Mouse (Mus musculus): ENCODE measurements at regions not wholly inside any gene's neighbourhood (a gene's known extent, or its start where the extent isn't known, plus 50 kb on each side); places are given as distances from the start of the nearest gene placed in this dataset.
A peak's percentile ranks its signal among the peaks of the same experiment; 100 is the strongest.

DNA sequence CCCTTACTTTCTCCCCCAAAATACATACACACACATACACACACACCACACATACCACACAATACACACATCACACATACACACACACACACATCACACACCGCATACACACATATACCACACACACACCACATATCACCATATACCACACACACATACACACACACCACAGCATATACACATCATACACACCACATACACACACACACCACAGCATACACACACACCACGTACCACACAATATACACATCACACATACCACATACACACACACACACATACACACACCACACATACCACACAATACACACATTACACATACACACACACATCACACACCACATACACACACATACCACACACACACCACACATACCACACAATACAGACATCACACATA, 362.5 kb upstream of the Ubash3b start:
- H3K4me3 ChIP-seq = no peak overlapping the region
- intact Hi-C loops (cut with DNase I) = no loop called here
- no peak overlapping the region for H3K27ac ChIP-seq
- TF ChIP-seq CTCF (IDR thresholded peaks at IDR 0.05) = no peak
- no peak for DNase-seq (ENCODE audit: extremely low spot score in 1 of 2, low spot score in 2 of 2)

- Histone ChIP-seq H3K4me3 (no peak overlapping the region), H3K27ac (no peak overlapping the region)
- TF ChIP-seq CTCF (IDR thresholded peaks at IDR 0.05) = no peak
- intact Hi-C loops (cut with DNase I) = no loop called here
- DNase-seq (ENCODE audit: extremely low spot score in 1 of 2, low spot score in 2 of 2) = no peak
Measured at GRCm38 (mm10) chr9:41522302-41522701, 360.8 kb upstream of the Ubash3b start.

DNA sequence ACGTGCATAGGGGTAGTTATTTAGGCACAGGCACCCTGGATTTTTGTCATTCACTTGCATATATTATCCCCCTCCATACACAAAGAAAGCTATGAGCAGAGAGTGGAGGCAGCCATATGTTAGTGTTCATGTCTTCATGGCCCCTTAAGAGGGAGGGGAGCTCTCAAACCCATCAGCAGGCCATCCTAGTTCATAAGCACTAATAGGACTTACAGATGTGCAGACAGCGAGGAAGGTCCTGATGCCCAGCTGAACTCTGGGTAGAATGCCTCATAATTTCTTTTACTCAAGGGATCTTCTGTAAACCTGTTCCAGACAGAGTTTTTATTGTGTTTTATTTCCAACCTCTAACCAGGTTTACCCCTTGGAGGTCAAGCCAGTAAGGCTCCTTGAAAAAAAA, 356.3 kb upstream of the Ubash3b start:
- intact Hi-C loops (cut with DNase I) = no loop called here
- TF ChIP-seq CTCF (IDR thresholded peaks at IDR 0.05) = no peak
- H3K4me3 ChIP-seq = no peak overlapping the region
- no peak overlapping the region for H3K27ac ChIP-seq
- DNase-seq (ENCODE audit: extremely low spot score in 1 of 2, low spot score in 2 of 2) = no peak

GRCm38 (mm10) chr9:41517053-41517696, 355.7 kb upstream of the Ubash3b start:
- no peak overlapping the region for H3K27ac ChIP-seq
- intact Hi-C loops (cut with DNase I) = no loop called here
- no peak overlapping the region for H3K4me3 ChIP-seq
- TF ChIP-seq CTCF (IDR thresholded peaks at IDR 0.05) = no peak
- DNase-seq (ENCODE audit: extremely low spot score in 1 of 2, low spot score in 2 of 2) = no peak

GRCm38 (mm10) chr9:41515192-41515591, 353.7 kb upstream of the Ubash3b start:
- no peak overlapping the region for H3K4me3 ChIP-seq
- H3K27ac ChIP-seq = no peak overlapping the region
- intact Hi-C loops (cut with DNase I) = no loop called here
- DNase-seq (ENCODE audit: extremely low spot score in 1 of 2, low spot score in 2 of 2) = no peak
- no peak for TF ChIP-seq CTCF (IDR thresholded peaks at IDR 0.05)

GRCm38 (mm10) chr9:41513701-41514100, 352.2 kb upstream of the Ubash3b start:
- H3K4me3 ChIP-seq = no peak overlapping the region
- intact Hi-C loops (cut with DNase I) = no loop called here

GRCm38 (mm10) chr9:41509597-41509996, 348.1 kb upstream of the Ubash3b start:
- intact Hi-C loops (cut with DNase I) = no loop called here
- TF ChIP-seq CTCF (IDR thresholded peaks at IDR 0.05) = no peak
- no peak overlapping the region for H3K4me3 ChIP-seq
- H3K27ac ChIP-seq = no peak overlapping the region
- DNase-seq (ENCODE audit: extremely low spot score in 1 of 2, low spot score in 2 of 2) = no peak

More at GRCm38 (mm10) chr9:41513701-41514100, 352.2 kb upstream of the Ubash3b start:
- no peak for DNase-seq (ENCODE audit: extremely low spot score in 1 of 2, low spot score in 2 of 2)
- no peak for TF ChIP-seq CTCF (IDR thresholded peaks at IDR 0.05)
- H3K27ac ChIP-seq = no peak overlapping the region

DNA sequence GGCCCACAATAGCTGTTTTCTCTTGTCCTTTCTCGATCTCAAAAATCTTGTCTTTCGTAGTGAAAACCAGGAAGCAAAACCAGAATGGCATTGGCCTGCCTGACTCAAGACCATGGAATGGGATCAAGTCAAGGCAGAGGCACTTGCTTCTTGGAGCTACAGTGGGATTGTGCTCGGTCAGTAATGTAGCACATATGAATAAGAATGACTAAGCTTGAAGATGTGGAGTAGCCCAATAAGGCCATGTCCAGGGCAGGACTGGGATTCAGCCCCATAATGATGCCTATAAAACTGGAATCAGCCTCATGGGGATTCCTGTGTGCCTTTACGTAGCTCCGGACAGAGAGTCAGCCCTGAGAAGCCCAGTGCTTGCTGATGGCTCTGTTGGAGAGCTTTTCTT, 347.2 kb upstream of the Ubash3b start:
- no peak overlapping the region for H3K27ac ChIP-seq
- TF ChIP-seq CTCF (IDR thresholded peaks at IDR 0.05) = no peak
- DNase-seq (ENCODE audit: extremely low spot score in 1 of 2, low spot score in 2 of 2) = no peak
- H3K4me3 ChIP-seq = no peak overlapping the region
- intact Hi-C loops (cut with DNase I) = no loop called here

DNA sequence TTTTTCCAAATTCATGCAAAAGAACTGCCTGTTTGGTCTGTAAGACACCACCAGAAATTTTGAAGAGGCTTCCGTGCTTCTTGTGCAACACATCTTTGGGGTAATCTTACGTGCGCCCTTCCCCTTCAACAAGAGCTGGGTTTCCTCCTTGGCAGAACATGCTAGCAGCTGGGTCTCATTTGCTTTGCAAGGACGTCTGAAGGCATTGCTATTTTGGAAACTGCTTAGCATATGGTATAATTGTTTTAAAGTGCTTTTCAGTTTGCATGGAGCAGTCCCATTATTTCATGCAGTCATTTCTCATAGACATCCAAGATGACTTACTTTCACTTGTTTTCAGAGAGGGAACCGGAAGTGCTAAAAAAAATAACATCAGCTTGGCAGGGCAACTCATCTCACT, 336.8 kb upstream of the Ubash3b start:
- peak in 1 of 2 experiments; percentile 41 for DNase-seq (ENCODE audit: extremely low spot score in 1 of 2, low spot score in 2 of 2)
- peak overlapping the region; percentile 57; the same call in 1 of the 2 replicates for H3K27ac ChIP-seq
- H3K4me3 ChIP-seq = no peak overlapping the region
- intact Hi-C loops (cut with DNase I) = loop anchor here (1.0 kb wide), 1 partner anchor 81 kb away; no protein-coding TSS in a partner anchor
- no peak for TF ChIP-seq CTCF (IDR thresholded peaks at IDR 0.05)

- Histone ChIP-seq H3K4me3 (no peak overlapping the region), H3K27ac (no peak overlapping the region)
- DNase-seq (ENCODE audit: extremely low spot score in 1 of 2, low spot score in 2 of 2) = no peak
- intact Hi-C loops (cut with DNase I) = no loop called here
- no peak for TF ChIP-seq CTCF (IDR thresholded peaks at IDR 0.05)
Measured at GRCm38 (mm10) chr9:41490112-41490511, 328.6 kb upstream of the Ubash3b start.

DNA sequence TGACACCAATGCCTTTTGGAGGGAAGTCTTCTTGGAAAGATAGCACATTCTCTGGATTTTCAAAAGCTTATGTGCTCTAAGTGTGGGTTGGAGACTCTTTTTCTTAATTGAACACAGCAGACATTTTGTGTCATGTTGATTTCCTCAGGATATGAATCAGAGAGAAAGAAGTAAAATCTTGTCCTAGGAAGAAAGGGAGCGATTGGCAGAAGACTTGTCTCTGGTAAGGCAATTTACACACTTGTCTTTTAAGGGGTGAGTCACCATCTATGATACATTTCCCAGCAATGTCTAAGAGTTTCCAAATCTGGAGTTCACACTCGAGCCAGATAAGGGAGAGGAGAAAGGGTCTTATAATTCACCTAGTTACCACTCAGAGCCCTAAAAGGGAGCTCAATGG, 326.5 kb upstream of the Ubash3b start:
- no peak for TF ChIP-seq CTCF (IDR thresholded peaks at IDR 0.05)
- Histone ChIP-seq H3K4me3 (no peak overlapping the region), H3K27ac (no peak overlapping the region)
- no peak for DNase-seq (ENCODE audit: extremely low spot score in 1 of 2, low spot score in 2 of 2)
- intact Hi-C loops (cut with DNase I) = no loop called here

DNA sequence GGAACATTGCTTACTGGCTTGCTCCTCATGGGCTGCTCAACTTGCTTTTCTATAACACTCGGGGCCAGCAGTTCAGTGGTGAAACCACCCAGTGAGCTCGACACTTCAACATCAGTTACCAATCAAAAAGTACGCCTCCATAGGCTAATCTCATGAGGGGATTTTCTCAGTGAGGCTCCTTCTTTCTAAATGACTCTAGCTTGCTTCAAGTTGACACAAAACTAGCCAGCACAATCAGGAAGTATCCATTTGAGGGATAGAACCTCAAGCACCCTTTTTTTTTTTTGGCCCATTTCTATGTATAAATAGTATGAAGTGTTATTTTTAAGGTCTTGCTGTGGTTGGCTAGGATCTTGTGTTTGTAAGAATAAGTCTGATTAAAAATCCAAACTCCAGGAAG, 321.7 kb upstream of the Ubash3b start:
- Histone ChIP-seq H3K27ac (no peak overlapping the region), H3K4me3 (no peak overlapping the region)
- no peak for TF ChIP-seq CTCF (IDR thresholded peaks at IDR 0.05)
- DNase-seq (ENCODE audit: extremely low spot score in 1 of 2, low spot score in 2 of 2) = no peak
- intact Hi-C loops (cut with DNase I) = no loop called here

DNA sequence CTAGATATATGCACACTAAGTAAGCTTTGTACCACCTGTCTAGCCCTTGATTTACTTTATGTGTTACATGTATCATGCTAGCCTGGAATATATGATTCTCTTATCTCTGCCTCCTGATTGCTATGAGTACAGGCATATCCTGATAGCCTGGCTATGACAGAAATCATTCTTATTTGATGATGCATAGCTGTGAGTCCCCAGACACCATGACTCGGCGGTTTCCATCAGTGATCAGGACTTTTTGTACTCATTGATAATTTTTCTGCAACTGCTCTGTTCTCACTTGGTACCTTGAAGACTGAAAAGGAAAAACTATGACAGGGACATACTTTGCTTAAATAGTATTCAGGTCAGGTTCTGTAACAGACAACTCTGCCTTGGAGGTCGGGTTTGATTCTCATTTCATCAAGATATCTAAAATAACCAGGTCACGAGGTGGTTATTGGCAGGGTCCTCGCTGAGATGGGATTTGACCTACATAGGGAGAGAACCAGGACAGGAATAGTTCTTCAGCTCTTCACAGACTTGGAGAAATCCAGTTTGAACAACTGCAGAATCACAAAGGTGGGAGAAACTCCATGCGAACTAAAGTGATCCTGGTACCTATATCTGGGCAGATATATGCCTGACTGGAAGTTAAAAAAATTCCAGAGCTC, 320.2 kb upstream of the Ubash3b start:
- Histone ChIP-seq H3K4me3 (no peak overlapping the region), H3K27ac (no peak overlapping the region)
- intact Hi-C loops (cut with DNase I) = no loop called here
- no peak for TF ChIP-seq CTCF (IDR thresholded peaks at IDR 0.05)
- no peak for DNase-seq (ENCODE audit: extremely low spot score in 1 of 2, low spot score in 2 of 2)

Data from left cerebral cortex, adult 2 months (tissue).